ENCODE assay signal across 24 mouse cellular contexts in genomic region chr11:106633456-106633855, GRCm38 (mm10).
"Had no signal": no experiment of that assay in that cellular context is flagged by ENCODE, and none has a peak within 500 bp of the region (broad histone marks: within the 10 kb centered on the region; RNA-seq: fewer than 3 reads in every experiment).

No protein-coding gene starts in this region.

- H3K27me3 ChIP-seq: heart, embryonic 12.5 days; intestine, embryonic 15.5 days; limb, embryonic 12.5 days; liver, embryonic 13.5 days; liver, embryonic 15.5 days had no signal

- H3K36me3 ChIP-seq: heart, embryonic 12.5 days; hindbrain, embryonic 10.5 days; hindbrain, embryonic 12.5 days; intestine, embryonic 15.5 days; limb, embryonic 10.5 days; limb, embryonic 12.5 days; liver, embryonic 13.5 days; liver, embryonic 15.5 days had no signal

- DNase-seq: gastrocnemius, postnatal 14 days; gastrocnemius, postnatal 36 days; heart, adult 11 months; heart, adult 2 months; heart, postnatal 10 days; heart, postnatal 4 days; kidney, adult 18-20 months; kidney, adult 8-10 months; kidney, postnatal 10 days; kidney, postnatal 25 days; kidney, postnatal 4 days; layer of hippocampus, adult 9-11 months; layer of hippocampus, postnatal 36 days; liver; liver, embryonic 13.5 days; liver, postnatal 0 days had no signal

- H3K27ac ChIP-seq: heart, adult 2 months; hindbrain, embryonic 10.5 days; hindbrain, embryonic 12.5 days; hindbrain, embryonic 14.5 days; intestine, embryonic 15.5 days; limb, embryonic 10.5 days; limb, embryonic 12.5 days; liver, embryonic 13.5 days; liver, embryonic 15.5 days had no signal

- H3K4me3 ChIP-seq: heart, adult 2 months; heart, embryonic 12.5 days; hindbrain, embryonic 10.5 days; hindbrain, embryonic 12.5 days; intestine, embryonic 15.5 days; limb, embryonic 10.5 days; limb, embryonic 12.5 days; liver, embryonic 13.5 days; liver, embryonic 15.5 days had no signal

- H3K9me3 ChIP-seq: intestine, embryonic 15.5 days; limb, embryonic 10.5 days had no signal

- H3K4me1 ChIP-seq: liver, embryonic 15.5 days had no signal
